Mouse (Mus musculus): Measurements from ENCODE around the gene Zbtb38.

Zbtb38 gene

DNA sequence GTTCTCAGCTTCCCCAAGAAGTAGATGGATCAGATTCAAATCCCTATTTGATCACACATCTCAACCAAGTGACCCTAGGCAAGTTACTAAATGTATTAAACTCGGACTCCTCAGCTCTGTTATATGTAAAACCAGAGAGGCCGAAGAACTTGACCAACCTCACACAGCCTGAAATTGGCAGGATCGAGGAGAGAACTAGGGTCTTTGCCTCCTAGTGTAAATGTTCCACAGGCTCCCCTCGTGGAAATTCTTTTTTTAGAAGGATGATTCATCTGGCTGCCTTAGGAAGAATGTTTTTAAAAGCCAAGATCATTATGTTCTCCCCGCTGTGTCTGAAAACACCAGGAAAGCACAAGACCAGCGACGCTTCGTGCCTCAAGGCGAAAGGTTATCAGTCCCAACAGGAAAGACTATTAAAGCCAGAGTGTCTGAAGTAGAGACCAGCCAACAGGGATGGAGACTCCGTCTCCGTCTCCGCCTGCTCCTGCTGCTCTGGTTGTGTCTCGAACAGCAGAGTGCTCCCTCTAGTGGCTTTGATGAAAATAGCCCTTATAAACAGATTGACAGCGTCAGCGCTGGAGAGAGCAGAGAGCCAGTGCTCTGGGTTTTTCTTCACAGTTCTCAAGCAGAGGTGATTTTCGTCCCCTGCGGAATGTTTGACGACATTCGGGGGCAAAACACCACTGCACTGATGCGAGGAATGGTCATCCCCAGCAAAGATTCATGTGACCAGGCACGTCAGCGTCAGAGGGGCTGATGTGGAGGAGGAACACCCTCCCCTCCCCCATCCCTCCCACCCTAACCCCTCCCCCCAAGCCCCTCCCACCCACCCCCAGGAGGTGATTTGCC is 6.3 kb upstream of the Zbtb38 start:
- peak; percentile 92 for DNase-seq

- no peak for DNase-seq
Measured at GRCm38 (mm10) chr9:96756638-96757435, 4.2 kb upstream of the Zbtb38 start.

- peak; percentile 42 for DNase-seq
Measured at GRCm38 (mm10) chr9:96755761-96756160, 3.1 kb upstream of the Zbtb38 start.

- no peak for DNase-seq
Measured at GRCm38 (mm10) chr9:96754625-96754969, 2.0 kb upstream of the Zbtb38 start.

GRCm38 (mm10) chr9:96753921-96754624 is 1.4 kb upstream of the Zbtb38 start:
- DNase-seq: peak; percentile 62

DNA sequence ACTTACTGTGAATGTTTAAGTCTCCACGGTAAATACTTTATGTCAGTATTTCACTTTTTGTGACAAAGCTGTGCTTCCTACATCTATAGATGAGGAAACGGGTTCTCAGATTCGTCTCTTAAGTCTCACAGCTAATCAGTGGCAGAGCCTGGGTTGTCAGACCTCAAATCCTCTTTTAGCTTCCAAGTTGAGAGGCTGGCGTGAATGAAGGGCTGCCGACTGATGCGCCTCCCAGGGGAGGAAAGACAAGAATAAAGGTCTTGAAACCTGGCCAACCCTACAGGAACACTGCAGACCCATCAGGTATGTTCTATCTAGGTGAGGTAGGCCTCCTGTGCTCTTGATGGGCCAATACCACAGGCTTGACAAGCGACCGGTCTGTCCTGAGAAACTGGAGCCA is 761 bp upstream of the Zbtb38 start:
- no peak for DNase-seq

DNA sequence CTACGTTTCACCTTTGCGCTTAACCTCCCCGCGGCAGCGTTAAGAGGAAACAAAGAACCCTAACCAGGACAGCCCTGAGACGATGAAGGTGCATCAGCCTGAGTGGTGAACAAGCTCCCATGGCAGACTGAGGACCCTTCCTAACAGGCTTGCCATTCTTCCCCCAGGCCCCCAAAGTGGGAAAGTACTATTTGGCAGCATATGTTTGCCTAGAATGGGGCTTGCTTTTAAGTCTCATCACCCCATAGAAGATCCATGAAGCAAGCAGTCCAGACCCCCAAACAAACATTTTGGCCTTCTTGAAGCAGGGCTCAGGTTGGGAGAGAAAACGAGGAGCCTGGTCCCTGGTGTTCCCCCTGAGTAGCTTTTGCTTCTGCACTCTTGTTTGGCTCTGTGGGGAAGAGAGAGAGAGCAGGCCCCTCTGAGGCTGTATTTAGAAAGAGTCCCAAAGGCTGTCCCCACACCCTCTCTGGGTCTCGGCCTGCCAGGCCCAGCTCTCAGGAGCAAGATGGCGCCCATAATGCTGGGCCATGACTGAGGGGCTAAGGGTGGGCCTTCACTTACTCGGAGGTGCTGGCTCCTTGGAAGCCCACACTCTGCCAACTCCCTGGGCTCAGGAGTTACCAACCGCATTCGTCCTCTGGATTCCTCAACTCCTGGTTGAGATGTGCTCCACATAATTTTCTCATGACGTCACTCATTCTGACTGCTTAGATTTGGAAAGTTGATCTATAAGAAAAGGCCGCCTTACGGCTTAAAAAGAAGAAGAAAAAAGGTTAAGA is 619 bp downstream of the Zbtb38 start:
- no peak for DNase-seq

DNA sequence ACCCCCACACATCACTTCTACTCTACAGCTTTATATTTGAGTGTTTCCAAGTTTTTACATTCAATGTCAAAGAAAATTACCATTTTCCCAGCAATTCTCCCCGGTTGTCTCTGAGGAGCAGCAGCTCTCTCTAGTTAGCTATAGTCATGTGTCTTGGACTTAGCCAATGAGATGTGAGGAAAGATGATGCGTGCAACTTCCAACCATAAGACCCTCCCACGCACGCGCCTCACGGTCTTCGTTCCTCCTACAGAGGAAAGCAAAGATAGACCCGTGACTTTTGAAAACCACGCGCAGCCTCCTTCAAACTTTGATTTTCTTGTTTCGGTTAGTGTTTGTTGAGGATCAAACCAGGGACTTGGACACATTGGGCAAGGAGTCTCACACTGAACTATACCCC is 2.0 kb downstream of the Zbtb38 start:
- no peak for DNase-seq

DNA sequence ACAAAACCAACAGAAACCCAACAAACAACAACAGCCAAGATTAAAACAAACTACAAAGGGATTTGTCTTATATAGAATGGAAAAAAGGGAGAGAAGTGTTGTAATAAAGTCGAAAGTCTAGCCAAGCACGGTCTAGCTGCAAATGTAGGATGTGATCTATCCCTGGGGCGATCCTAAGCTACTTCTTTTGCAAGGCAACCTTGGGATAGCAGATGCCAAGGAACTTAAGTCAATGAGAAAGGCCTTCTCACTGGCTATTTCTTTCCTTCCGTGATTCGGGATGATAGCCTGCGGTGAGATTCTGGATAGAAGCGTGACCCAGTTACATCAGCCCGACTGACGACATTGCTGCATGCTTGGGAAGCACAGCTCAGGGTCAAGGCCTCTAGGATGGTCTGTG is 6.1 kb downstream of the Zbtb38 start:
- DNase-seq: no peak

DNA sequence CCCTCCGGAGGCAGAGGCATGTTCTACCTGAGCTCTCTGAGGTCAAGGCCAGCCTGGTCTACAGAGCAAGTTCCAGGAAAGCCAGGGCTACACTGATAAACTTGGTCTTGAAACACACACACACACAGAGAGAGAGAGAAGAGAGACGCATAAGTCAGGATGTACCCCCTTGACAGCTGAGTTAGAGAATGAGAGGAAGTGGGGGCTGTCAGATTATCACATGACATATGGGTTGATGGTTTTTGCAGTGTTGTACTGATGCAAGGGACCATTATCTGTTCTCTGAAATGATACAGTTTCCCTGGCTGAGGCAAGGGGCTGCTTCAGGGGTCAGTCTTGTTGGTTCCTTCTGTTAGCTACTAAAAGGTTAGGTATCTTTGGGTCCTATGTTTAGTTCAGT is 7.7 kb downstream of the Zbtb38 start:
- no peak for DNase-seq

DNA sequence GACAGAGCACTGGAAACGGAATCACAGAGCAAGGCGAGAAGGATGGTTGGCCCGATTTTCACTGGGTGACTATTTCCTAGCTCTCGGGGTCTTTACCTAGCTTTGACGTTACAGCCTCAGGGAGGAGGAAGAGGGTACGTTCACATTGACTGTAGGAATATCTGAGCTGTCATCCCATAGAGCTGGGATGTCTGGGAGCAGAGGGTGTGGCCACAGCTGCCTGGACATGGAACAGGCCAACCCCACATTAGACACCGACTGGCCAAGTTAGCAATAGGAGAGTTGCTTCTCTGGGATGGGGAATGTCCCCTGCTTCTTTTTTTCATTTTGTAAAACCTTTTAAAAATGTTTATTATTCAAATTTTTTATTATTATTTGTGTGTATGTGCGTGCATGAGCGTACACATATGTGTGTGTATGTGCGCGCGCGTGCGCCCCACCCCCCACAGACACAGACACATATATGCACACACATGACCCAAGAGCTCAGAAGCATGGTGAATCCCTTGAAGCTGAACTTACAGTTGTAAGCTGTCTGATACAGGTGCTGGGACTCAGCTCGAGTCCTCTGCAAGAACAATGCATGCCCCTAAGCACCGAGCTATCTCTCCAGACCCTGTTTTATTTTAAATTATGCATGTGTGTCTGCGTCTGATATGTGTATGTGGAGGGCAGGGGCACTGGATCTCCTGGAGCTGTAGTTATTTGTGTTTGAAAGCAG is 11.1 kb downstream of the Zbtb38 start:
- DNase-seq: no peak

DNA sequence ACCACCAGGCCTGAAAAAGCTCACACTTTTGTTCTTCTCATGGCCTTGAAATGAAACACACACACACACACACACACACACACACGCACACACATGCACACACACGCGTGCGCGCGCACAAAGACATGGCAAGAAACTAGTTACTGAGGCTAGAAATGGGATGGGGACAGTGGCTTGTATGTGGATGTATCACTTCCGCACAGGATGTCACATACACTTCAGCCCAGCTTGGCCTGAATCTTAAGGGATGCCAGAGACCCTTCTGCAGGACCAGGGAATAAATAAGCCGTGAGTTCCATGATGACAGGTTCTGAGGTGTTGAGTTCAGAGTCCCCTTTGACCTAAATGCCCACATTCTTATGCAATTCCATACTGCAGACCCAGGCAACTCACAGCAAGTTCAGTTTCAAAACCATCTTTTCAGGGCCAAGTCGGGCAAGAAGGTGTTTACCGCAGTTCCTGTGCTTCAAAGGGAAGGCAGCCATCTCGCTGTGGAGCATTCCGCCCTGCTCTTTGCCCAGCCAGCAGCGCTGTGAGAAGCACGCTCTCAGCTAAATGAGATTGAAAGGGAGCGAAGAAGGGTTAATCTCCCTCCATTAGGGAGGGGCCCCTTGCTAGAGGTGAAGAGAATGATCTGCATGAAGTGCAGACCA is 11.8 kb downstream of the Zbtb38 start:
- no peak for DNase-seq

DNA sequence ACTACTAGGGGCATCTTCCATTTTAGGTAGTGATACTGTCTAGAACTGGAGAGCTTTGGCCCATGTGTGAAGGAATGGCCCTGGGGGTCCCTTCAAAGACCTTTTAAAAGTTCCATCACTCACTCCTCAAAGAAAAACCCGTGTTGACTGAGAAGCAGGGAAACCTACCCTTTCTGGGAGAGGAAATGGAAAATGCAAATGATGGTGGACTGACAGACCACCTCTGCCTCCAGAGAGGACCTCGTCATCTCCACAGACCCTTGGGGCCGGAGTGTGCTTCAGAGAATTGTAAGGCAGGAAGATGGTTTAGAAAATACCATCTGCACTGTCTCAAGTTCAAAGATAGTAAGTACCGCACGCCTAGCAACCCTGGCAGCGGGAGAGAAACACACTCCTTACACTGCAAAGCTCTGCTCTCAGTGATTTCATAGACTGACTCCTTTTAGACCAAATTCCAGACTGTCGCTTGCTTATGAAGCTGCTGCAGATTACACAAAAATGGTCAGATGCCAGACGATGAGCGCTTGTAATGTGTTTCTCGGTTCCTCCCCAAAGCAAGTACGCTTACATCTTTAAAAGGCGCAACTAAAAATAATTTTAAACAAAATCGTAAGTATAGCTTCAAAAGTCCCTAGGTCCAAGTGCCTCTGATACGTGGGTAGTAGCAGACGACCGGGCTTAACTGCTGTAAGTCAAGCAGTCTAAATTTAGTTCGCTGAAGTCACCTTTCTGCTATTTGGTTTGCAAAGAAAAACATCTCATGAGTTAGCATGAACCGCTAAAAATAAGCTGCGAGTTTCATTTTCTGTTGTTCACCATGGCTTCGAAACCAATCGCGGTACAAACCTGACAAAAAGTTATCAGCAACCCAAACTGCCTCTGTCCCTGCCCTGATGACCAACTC is 12.6 kb downstream of the Zbtb38 start:
- DNase-seq: peak; percentile 56

- DNase-seq: no peak
Measured at GRCm38 (mm10) chr9:96738563-96739355, 13.9 kb downstream of the Zbtb38 start.

- DNase-seq: no peak
Measured at GRCm38 (mm10) chr9:96735946-96736345, 16.7 kb downstream of the Zbtb38 start.

DNA sequence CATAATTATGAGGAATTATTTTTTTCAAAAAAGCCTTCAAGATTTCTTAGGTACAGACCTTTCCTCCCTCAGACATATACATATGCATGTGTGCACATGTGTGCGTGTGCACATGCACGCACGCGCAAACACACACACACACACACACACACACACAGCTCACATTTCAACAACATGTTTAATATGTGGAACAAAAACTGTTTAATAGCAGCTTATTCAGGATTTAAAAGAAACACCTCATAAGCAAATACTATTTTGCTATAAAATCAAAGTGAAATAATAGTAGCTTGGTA is 19.3 kb downstream of the Zbtb38 start:
- no peak for DNase-seq

GRCm38 (mm10) chr9:96732644-96733424 is 19.8 kb downstream of the Zbtb38 start:
- DNase-seq: no peak

DNA sequence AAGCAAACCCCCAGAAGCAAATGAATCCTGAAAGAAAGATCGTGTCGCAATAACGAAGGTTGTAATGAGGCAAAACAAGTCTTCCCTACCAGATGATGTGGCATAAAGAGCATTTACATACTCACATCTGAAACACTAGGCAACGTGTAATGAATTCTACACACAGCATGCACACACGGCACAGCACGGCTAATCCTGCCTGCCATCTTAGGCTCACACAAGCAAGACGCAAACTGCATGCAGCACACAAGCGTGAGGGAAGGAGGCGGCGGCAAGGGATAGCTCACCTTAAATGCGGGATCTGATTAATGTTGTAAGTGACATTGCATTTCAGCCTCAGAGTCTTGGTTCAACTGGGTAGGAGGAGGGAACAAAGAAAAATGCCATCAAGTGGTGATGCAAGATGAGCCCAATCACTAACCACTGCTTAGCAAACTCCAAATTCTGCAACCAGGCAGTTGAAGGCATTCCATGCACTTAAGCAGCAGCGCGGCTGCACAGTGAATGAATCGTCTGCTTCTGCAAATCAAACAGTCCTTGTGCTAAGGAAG is 20.6 kb downstream of the Zbtb38 start:
- DNase-seq: no peak

Data from lung, postnatal 36 days (tissue).